Mouse (Mus musculus): ENCODE data around the gene Foxa2.

Foxa2 gene

GRCm38 (mm10) chr2:148004554-148005521, 41.9 kb downstream of the Foxa2 start:
- no peak for DNase-seq (ENCODE audit: low read depth, low spot score)

DNA sequence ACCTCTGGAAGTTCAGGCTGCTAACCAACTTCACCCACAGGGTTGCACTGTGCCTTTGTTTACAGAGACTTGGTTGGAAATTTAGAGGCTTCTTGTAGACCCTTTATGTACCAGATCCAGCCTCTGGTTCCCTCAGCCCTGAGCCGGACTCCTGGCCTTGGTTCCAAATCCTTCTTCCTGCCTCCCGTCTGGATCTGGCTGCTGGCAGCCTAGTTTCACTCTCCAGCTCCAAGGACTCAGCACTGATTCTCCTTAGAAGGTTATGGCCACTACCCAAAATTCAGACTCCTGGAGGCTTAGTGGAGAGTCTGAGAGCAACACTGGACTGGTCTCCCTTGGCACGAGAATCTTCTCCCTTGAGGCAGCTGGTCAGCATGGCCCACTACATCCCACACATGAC, 43.3 kb downstream of the Foxa2 start:
- no peak for DNase-seq (ENCODE audit: low read depth, low spot score)

GRCm38 (mm10) chr2:147998206-147998966, 48.4 kb downstream of the Foxa2 start:
- no peak for DNase-seq (ENCODE audit: low read depth, low spot score)

GRCm38 (mm10) chr2:147996781-147997180, 50.0 kb downstream of the Foxa2 start:
- no peak for DNase-seq (ENCODE audit: low read depth, low spot score)

GRCm38 (mm10) chr2:147993821-147994220, 52.9 kb downstream of the Foxa2 start:
- no peak for DNase-seq (ENCODE audit: low read depth, low spot score)

DNA sequence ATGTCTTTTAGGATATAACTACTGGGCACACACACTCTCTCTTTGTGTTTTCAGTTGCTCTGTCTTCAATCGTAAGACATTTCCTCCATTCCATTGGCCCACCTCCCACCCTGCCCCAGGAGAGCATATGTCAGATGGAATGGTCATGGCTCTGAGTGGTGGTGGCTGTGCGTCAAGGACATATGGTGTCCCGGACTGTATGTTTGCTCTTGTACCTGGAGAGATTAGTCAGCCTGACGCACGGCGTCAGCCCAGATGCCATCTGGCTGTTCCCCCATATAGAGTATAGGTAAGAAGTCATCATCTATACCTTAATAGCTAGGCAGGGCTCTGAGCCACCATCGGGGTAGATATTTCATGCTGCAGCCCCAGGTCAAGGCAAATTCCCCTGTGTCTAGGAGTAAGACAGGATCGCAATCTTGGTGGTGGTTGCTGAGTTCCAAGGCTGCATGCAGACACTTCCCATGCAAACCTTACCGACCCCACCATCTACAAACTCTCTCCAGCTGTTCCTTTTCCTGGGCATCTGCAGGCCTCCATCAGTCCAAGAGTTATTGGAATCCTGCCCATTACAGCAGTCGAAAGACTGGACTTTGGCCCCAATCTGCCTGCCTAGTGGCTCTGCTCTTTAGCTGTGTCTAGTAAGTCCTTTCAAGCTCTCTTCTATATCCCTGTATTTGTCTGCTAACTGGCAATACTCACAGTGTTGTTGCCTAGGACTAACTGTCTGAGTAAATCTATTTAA, 53.7 kb downstream of the Foxa2 start:
- DNase-seq (ENCODE audit: low read depth, low spot score): no peak

All from c-Kit-negative CD71-positive TER-119-positive erythroid progenitor cells, embryonic 14.5 days (primary cell).